13 mouse cellular contexts compared by ENCODE assay signal in genomic region chr10:126680275-126681184, GRCm38 (mm10).
DNase-seq lines count a peak whose midpoint lies in the region; ATAC-seq lines count a peak whose summit lies in the region.
"Had no signal": no experiment of that assay in that cellular context is flagged by ENCODE, and none has a peak within 500 bp of the region (broad histone marks: within the 10 kb centered on the region; RNA-seq: fewer than 3 reads in every experiment).

No protein-coding gene starts in this region.

- peak overlapping the region; percentile 32 for H3K4me2 ChIP-seq in forebrain, embryonic 16.5 days (ENCODE audit: low read length)
- peak overlapping the region; percentile 32 for H3K4me2 ChIP-seq in midbrain, embryonic 11.5 days
- 0 out of 2 replicates have a peak overlapping the region, but pooled peaks have one; percentile 8 for H3K4me2 ChIP-seq in neural tube, embryonic 14.5 days (ENCODE audit: low read depth, low read length)
- no peak overlapping the region for H3K4me2 ChIP-seq in intestine, embryonic 16.5 days (ENCODE audit: low read depth, low read length)
- H3K4me2 ChIP-seq: heart, embryonic 15.5 days had no signal

- WGBS in forebrain, embryonic 16.5 days, result 3% methylated on average over 12 of the region's 12 CpGs
- WGBS in midbrain, embryonic 11.5 days, result 8% methylated on average over 12 of the region's 12 CpGs
- 9% methylated on average over 12 of the region's 12 CpGs for WGBS in neural tube, embryonic 14.5 days
- WGBS in intestine, embryonic 16.5 days, result 14% methylated on average over 12 of the region's 12 CpGs

- H3K4me1 ChIP-seq in forebrain, embryonic 16.5 days (replicated peaks; ENCODE audit: control insufficient read depth, insufficient read depth, low read length), result peaks cover 12% of the 10 kb centered on the region
- peaks cover 7% of the 10 kb centered on the region; the same call in 1 of the 2 replicates for H3K4me1 ChIP-seq in midbrain, embryonic 11.5 days (ENCODE audit: control insufficient read depth, insufficient read depth, low read length)
- H3K4me1 ChIP-seq in neural tube, embryonic 14.5 days (ENCODE audit: control insufficient read depth, insufficient read depth, low read length), result no peaks in the 10 kb centered on the region
- H3K4me1 ChIP-seq in intestine, embryonic 16.5 days (ENCODE audit: control insufficient read depth, insufficient read depth, low read length), result no peaks in the 10 kb centered on the region
- H3K4me1 ChIP-seq: heart, embryonic 15.5 days had no signal

- ATAC-seq in forebrain, embryonic 16.5 days, result peak; percentile 64
- peak; percentile 79 for ATAC-seq in midbrain, embryonic 11.5 days (ENCODE audit: low FRiP score)
- no peak for ATAC-seq in neural tube, embryonic 14.5 days (ENCODE audit: low read depth)
- ATAC-seq in intestine, embryonic 16.5 days, result no peak
- ATAC-seq in cerebellum, adult (ENCODE audit: insufficient number of reproducible peaks, low FRiP score, low TSS enrichment), result no peak
- ATAC-seq: lung, postnatal 0 days; Patski had no signal

- DNase-seq in embryo, embryonic 11 days, result peak; percentile 52
- peak; percentile 88 for DNase-seq in midbrain, embryonic 11.5 days (ENCODE audit: low spot score, missing footprints)
- DNase-seq in thymus, postnatal 4 days, result no peak
- DNase-seq in lung, postnatal 10 days, result no peak
- DNase-seq: adrenal gland, postnatal 25 days; kidney, postnatal 25 days had no signal

- H3K27ac ChIP-seq in forebrain, embryonic 16.5 days (ENCODE audit: low read length), result no peak overlapping the region
- H3K27ac ChIP-seq in midbrain, embryonic 11.5 days (ENCODE audit: low read depth, low read length), result no peak overlapping the region
- no peak overlapping the region for H3K27ac ChIP-seq in neural tube, embryonic 14.5 days (ENCODE audit: low read depth, low read length)
- H3K27ac ChIP-seq in intestine, embryonic 16.5 days (ENCODE audit: low read length), result no peak overlapping the region
- H3K27ac ChIP-seq: heart, embryonic 15.5 days had no signal

- no peaks in the 10 kb centered on the region for H3K27me3 ChIP-seq in forebrain, embryonic 16.5 days (replicated peaks; ENCODE audit: control insufficient read depth, insufficient read depth, low read length)
- no peaks in the 10 kb centered on the region for H3K27me3 ChIP-seq in midbrain, embryonic 11.5 days (ENCODE audit: control insufficient read depth, insufficient read depth, low read length)
- H3K27me3 ChIP-seq in neural tube, embryonic 14.5 days (ENCODE audit: control insufficient read depth, insufficient read depth, low read length), result no peaks in the 10 kb centered on the region
- no peaks in the 10 kb centered on the region for H3K27me3 ChIP-seq in intestine, embryonic 16.5 days (replicated peaks; ENCODE audit: control insufficient read depth, insufficient read depth, low read length)
- H3K27me3 ChIP-seq: heart, embryonic 15.5 days; Patski had no signal

- no peak overlapping the region for H3K9ac ChIP-seq in forebrain, embryonic 16.5 days (replicated peaks; ENCODE audit: low read depth, low read length)
- H3K9ac ChIP-seq in midbrain, embryonic 11.5 days (ENCODE audit: low read length), result no peak overlapping the region; the same call in 1 of the 2 replicates
- H3K9ac ChIP-seq in neural tube, embryonic 14.5 days (replicated peaks; ENCODE audit: low read depth, low read length), result no peak overlapping the region
- no peak overlapping the region for H3K9ac ChIP-seq in intestine, embryonic 16.5 days (ENCODE audit: low read depth, low read length)
- H3K9ac ChIP-seq: heart, embryonic 15.5 days had no signal

- no peak overlapping the region for H3K4me3 ChIP-seq in forebrain, embryonic 16.5 days (replicated peaks; ENCODE audit: low read length)
- H3K4me3 ChIP-seq in midbrain, embryonic 11.5 days (ENCODE audit: low read depth, low read length), result no peak overlapping the region
- no peak overlapping the region for H3K4me3 ChIP-seq in neural tube, embryonic 14.5 days (ENCODE audit: low read depth, low read length)
- H3K4me3 ChIP-seq in intestine, embryonic 16.5 days (ENCODE audit: low read length), result no peak overlapping the region
- H3K4me3 ChIP-seq: heart, embryonic 15.5 days had no signal

- H3K9me3 ChIP-seq in forebrain, embryonic 16.5 days (ENCODE audit: control insufficient read depth, low read length), result no peaks in the 10 kb centered on the region
- no peaks in the 10 kb centered on the region for H3K9me3 ChIP-seq in midbrain, embryonic 11.5 days (ENCODE audit: control insufficient read depth, low read length)
- no peaks in the 10 kb centered on the region for H3K9me3 ChIP-seq in neural tube, embryonic 14.5 days (ENCODE audit: control insufficient read depth, low read length)
- H3K9me3 ChIP-seq in intestine, embryonic 16.5 days (ENCODE audit: control insufficient read depth, low read length), result no peaks in the 10 kb centered on the region
- H3K9me3 ChIP-seq: heart, embryonic 15.5 days had no signal

- H3K36me3 ChIP-seq in forebrain, embryonic 16.5 days (ENCODE audit: control insufficient read depth, insufficient read depth), result no peaks in the 10 kb centered on the region
- no peaks in the 10 kb centered on the region for H3K36me3 ChIP-seq in midbrain, embryonic 11.5 days (ENCODE audit: control insufficient read depth, insufficient read depth, low read length)
- H3K36me3 ChIP-seq in neural tube, embryonic 14.5 days (ENCODE audit: control insufficient read depth, insufficient read depth, low read length), result no peaks in the 10 kb centered on the region
- H3K36me3 ChIP-seq in intestine, embryonic 16.5 days (ENCODE audit: control insufficient read depth, insufficient read depth, low read length), result no peaks in the 10 kb centered on the region
- H3K36me3 ChIP-seq: heart, embryonic 15.5 days had no signal

Comparison
In these comparisons a context has a peak if more than half of its experiments do, and no peak if none do; other contexts are left out.
1. DNase-seq: peak in embryo, embryonic 11 days (single experiment) and midbrain, embryonic 11.5 days (single experiment); none in thymus, postnatal 4 days (single experiment) and lung, postnatal 10 days (single experiment).
2. ATAC-seq: peak in forebrain, embryonic 16.5 days (single experiment) and midbrain, embryonic 11.5 days (single experiment); none in neural tube, embryonic 14.5 days (single experiment), intestine, embryonic 16.5 days (single experiment) and cerebellum, adult (single experiment).